Mouse (Mus musculus) Patski (cell line): Measurements from ENCODE around the gene Mta3. TPM values are rescaled to one million over a fixed set of nuclear protein-coding genes. Genes with fewer than 3 reads are reported as not detected.

Experiments used
- ATAC-seq: fragments of 100-300 bp; one replicate; pipeline ENCODE4 v1.8.0; 2021
- CTCF ChIA-PET: fragments of 350-600 bp; sonication (Branson Sonifier 250); formaldehyde crosslinking; loops from one replicate; lab custom pipeline; 2022; ENCODE audit warnings: inconsistent platforms; lab: Charles Lee
- POLR2A ChIA-PET: fragments of 350-600 bp; sonication (Branson Sonifier 250); formaldehyde crosslinking; loops from one replicate; lab custom pipeline; 2022; ENCODE audit warnings: antibody characterized with exemption, inconsistent platforms; lab: Charles Lee
- DNase-seq: peaks from one replicate; pipeline ENCODE4 v3.0.0-alpha.2; 2011; ENCODE audit warnings: low read depth, low spot score
- H3K27me3 ChIP-seq: fragments of 371-371 bp; one replicate; pipeline ENCODE4 v1.5.1; 2021
- CTCF ChIP-seq: fragments of 100-300 bp; IDR thresholded peaks from one replicate; pipeline ENCODE4 v1.5.1; 2021
- in situ Hi-C: fragments of 300-500 bp; cut with MboI; formaldehyde crosslinking; loops from 3 replicates; pipeline ENCODE4 v1.11.1; 2018; ENCODE audit warnings: low pct_unique_long_range_greater_than_20kb, mixed read lengths
- polyA plus RNA-seq: library from polyadenylated mRNA; unstranded; gene quantifications from one replicate; pipeline ENCODE4 v1.2.3, GENCODE M21; 2021

Mta3 gene
- polyA plus RNA-seq, 1 experiment from 2014 or later = 50.7 TPM

- no peak for DNase-seq
- TF ChIP-seq CTCF = no peak
- in situ Hi-C loops = no loop called here
- ChIA-PET POLR2A (no interaction called here), CTCF (interaction anchor here (1.4 kb wide), 1 partner anchor 11 kb away, joined by 3 read pairs; no protein-coding TSS in a partner anchor)
- no peak for ATAC-seq
- H3K27me3 ChIP-seq = no peaks in the 10 kb centered on the region
Observed at GRCm38 (mm10) chr17:83777462-83778051, 71.6 kb downstream of the Mta3 start.

- DNase-seq (no peak), ATAC-seq (no peak)
- no peak for TF ChIP-seq CTCF
- no peaks in the 10 kb centered on the region for H3K27me3 ChIP-seq
- POLR2A ChIA-PET = no interaction called here
- in situ Hi-C loops = no loop called here
- CTCF ChIA-PET = no interaction called here
Observed at GRCm38 (mm10) chr17:83780228-83780627, 74.3 kb downstream of the Mta3 start.

GRCm38 (mm10) chr17:83782740-83783139, 76.8 kb downstream of the Mta3 start:
- DNase-seq (no peak), ATAC-seq (no peak)
- ChIA-PET CTCF (no interaction called here), POLR2A (no interaction called here)
- in situ Hi-C loops = no loop called here
- H3K27me3 ChIP-seq = no peaks in the 10 kb centered on the region
- TF ChIP-seq CTCF = no peak

GRCm38 (mm10) chr17:83786418-83786817, 80.5 kb downstream of the Mta3 start:
- no peaks in the 10 kb centered on the region for H3K27me3 ChIP-seq
- in situ Hi-C loops = no loop called here
- ATAC-seq = no peak
- POLR2A ChIA-PET = no interaction called here
- CTCF ChIA-PET = interaction anchor here (1.1 kb wide), 1 partner anchor 26 kb away, joined by 3 read pairs; no protein-coding TSS in a partner anchor
- TF ChIP-seq CTCF = no peak
- DNase-seq = no peak

GRCm38 (mm10) chr17:83790158-83790557, 84.2 kb downstream of the Mta3 start:
- ChIA-PET POLR2A (no interaction called here), CTCF (interaction anchor here (1.0 kb wide), 1 partner anchor 18 kb away, joined by 3 read pairs; no protein-coding TSS in a partner anchor)
- no peak for ATAC-seq
- DNase-seq = no peak
- H3K27me3 ChIP-seq = no peaks in the 10 kb centered on the region
- in situ Hi-C loops = no loop called here
- TF ChIP-seq CTCF = no peak

GRCm38 (mm10) chr17:83792388-83792787, 86.4 kb downstream of the Mta3 start:
- no peak for TF ChIP-seq CTCF
- DNase-seq = no peak
- no peaks in the 10 kb centered on the region for H3K27me3 ChIP-seq
- CTCF ChIA-PET = no interaction called here
- POLR2A ChIA-PET = no interaction called here
- in situ Hi-C loops = no loop called here
- ATAC-seq = no peak

- ChIA-PET POLR2A (interaction anchor here (1.0 kb wide), 1 partner anchor 10 kb away, joined by 3 read pairs; no protein-coding TSS in a partner anchor), CTCF (interaction anchor here (1.1 to 1.3 kb wide), 2 partner anchors 12 to 13 kb away, joined by 3 read pairs; no protein-coding TSS in a partner anchor)
- no peaks in the 10 kb centered on the region for H3K27me3 ChIP-seq
- ATAC-seq = no peak
- no peak for DNase-seq
- in situ Hi-C loops = no loop called here
- no peak for TF ChIP-seq CTCF
Observed at GRCm38 (mm10) chr17:83795121-83795520, 89.2 kb downstream of the Mta3 start.

GRCm38 (mm10) chr17:83799506-83800050, 93.6 kb downstream of the Mta3 start:
- no peak for TF ChIP-seq CTCF

GRCm38 (mm10) chr17:83803987-83804386, 98.0 kb downstream of the Mta3 start:
- H3K27me3 ChIP-seq = no peaks in the 10 kb centered on the region
- DNase-seq (no peak), ATAC-seq (no peak)
- TF ChIP-seq CTCF = no peak
- in situ Hi-C loops = loop anchor here (25.0 kb wide), 1 partner anchor 767 kb away; no protein-coding TSS in a partner anchor
- CTCF ChIA-PET = no interaction called here
- POLR2A ChIA-PET = no interaction called here

More at GRCm38 (mm10) chr17:83799506-83800050, 93.6 kb downstream of the Mta3 start:
- CTCF ChIA-PET = interaction anchor here (2.4 kb wide), 1 partner anchor 9 kb away, joined by 11 read pairs; no protein-coding TSS in a partner anchor
- H3K27me3 ChIP-seq = no peaks in the 10 kb centered on the region
- in situ Hi-C loops = loop anchor here (25.0 kb wide), 1 partner anchor 762 kb away; no protein-coding TSS in a partner anchor
- POLR2A ChIA-PET = no interaction called here
- ATAC-seq (no peak), DNase-seq (no peak)

- POLR2A ChIA-PET = interaction anchor here (0.9 kb wide), 1 partner anchor 9 kb away, joined by 3 read pairs; no protein-coding TSS in a partner anchor
- no peak for TF ChIP-seq CTCF
- in situ Hi-C loops = loop anchor here (25.0 kb wide), 1 partner anchor 768 kb away; no protein-coding TSS in a partner anchor
- CTCF ChIA-PET = interaction anchor here (0.8 kb wide), 1 partner anchor 32 kb away, joined by 3 read pairs; no protein-coding TSS in a partner anchor
- no peaks in the 10 kb centered on the region for H3K27me3 ChIP-seq
- no peak for DNase-seq
- no peak for ATAC-seq
Observed at GRCm38 (mm10) chr17:83805078-83805477, 99.1 kb downstream of the Mta3 start.

- no peaks in the 10 kb centered on the region for H3K27me3 ChIP-seq
- TF ChIP-seq CTCF = no peak
- no peak for DNase-seq
- CTCF ChIA-PET = interaction anchor here (0.8 to 2.2 kb wide), 7 partner anchors 9 to 174 kb away, joined by 3 to 11 read pairs (median 4); no protein-coding TSS in a partner anchor
- ATAC-seq = no peak
- in situ Hi-C loops = loop anchor here (25.0 kb wide), 1 partner anchor 770 kb away; no protein-coding TSS in a partner anchor
- POLR2A ChIA-PET = no interaction called here
Observed at GRCm38 (mm10) chr17:83807345-83807744, 101.4 kb downstream of the Mta3 start.
